Comparison of ENCODE assay signal across 15 mouse cellular contexts in genomic region chrX:167015602-167016001, GRCm38 (mm10).
"Had no signal": no experiment of that assay in that cellular context is flagged by ENCODE, and none has a peak within 500 bp of the region (broad histone marks: within the 10 kb centered on the region; RNA-seq: fewer than 3 reads in every experiment).

No protein-coding gene starts in this region.

- H3K9ac ChIP-seq: intestine, embryonic 15.5 days; liver, embryonic 12.5 days; midbrain, embryonic 15.5 days; neural tube, embryonic 13.5 days had no signal

- DNase-seq: kidney, adult 18-20 months; kidney, postnatal 10 days; kidney, postnatal 4 days; right cerebral cortex, postnatal 25 days; thymus, adult 18-20 months; thymus, postnatal 25 days had no signal

- H3K4me1 ChIP-seq: intestine, embryonic 15.5 days; limb, embryonic 10.5 days; liver, embryonic 12.5 days; midbrain, embryonic 15.5 days; neural tube, embryonic 13.5 days had no signal

- H3K9me3 ChIP-seq: intestine, embryonic 15.5 days; limb, embryonic 10.5 days; liver, embryonic 12.5 days; megakaryocyte, embryonic 14.5 days; midbrain, embryonic 15.5 days; neural tube, embryonic 13.5 days had no signal

- H3K36me3 ChIP-seq: intestine, embryonic 15.5 days; limb, embryonic 10.5 days; liver, embryonic 12.5 days; midbrain, embryonic 15.5 days; neural tube, embryonic 13.5 days had no signal

- H3K4me2 ChIP-seq: intestine, embryonic 15.5 days; liver, embryonic 12.5 days; midbrain, embryonic 11.5 days; midbrain, embryonic 15.5 days; neural tube, embryonic 13.5 days had no signal

- ATAC-seq: intestine, embryonic 15.5 days; liver, embryonic 12.5 days; midbrain, embryonic 15.5 days had no signal

- H3K4me3 ChIP-seq: intestine, embryonic 15.5 days; left cerebral cortex, adult 2 months; limb, embryonic 10.5 days; liver, embryonic 12.5 days; megakaryocyte, embryonic 14.5 days; midbrain, embryonic 15.5 days; neural tube, embryonic 13.5 days had no signal

- H3K27me3 ChIP-seq: intestine, embryonic 15.5 days had no signal

- H3K27ac ChIP-seq: intestine, embryonic 15.5 days; left cerebral cortex, adult 2 months; limb, embryonic 10.5 days; liver, embryonic 12.5 days; macrophage; midbrain, embryonic 15.5 days; neural tube, embryonic 13.5 days had no signal
